Mouse (Mus musculus) midbrain, embryonic 11.5 days (tissue): ENCODE measurements around the gene Tmem255b. TPM values are rescaled to one million over a fixed set of nuclear protein-coding genes. Genes with fewer than 3 reads are reported as not detected.

Experiments used
- ATAC-seq: fragments of 200-750 bp; cut with Nextera tagmentation; 2 replicates; pipeline ENCODE4 v1.8.0; 2017; ENCODE audit warnings: moderate TSS enrichment, moderate library complexity; ENCODE audit not compliant: low FRiP score
- DNase-seq: peaks from one replicate; pipeline ENCODE4 v3.0.0; 2015; ENCODE audit warnings: low spot score; ENCODE audit errors: missing footprints
- H3K27ac ChIP-seq: fragments of 300-500 bp; sonication (generic); 2 replicates; pipeline ENCODE4 v1.5.1; 2014; ENCODE audit warnings: low read depth, low read length
- H3K27me3 ChIP-seq: fragments of 300-500 bp; sonication (generic); 2 replicates; pipeline ENCODE4 v1.6.1; 2014; ENCODE audit warnings: mild to moderate bottlenecking, low read length, moderate library complexity, mixed read lengths; ENCODE audit not compliant: control insufficient read depth, insufficient read depth
- H3K36me3 ChIP-seq: fragments of 300-500 bp; sonication (generic); 2 replicates; pipeline ENCODE4 v1.6.1; 2014; ENCODE audit warnings: mild to moderate bottlenecking, low read length, moderate library complexity, mixed read lengths; ENCODE audit not compliant: control insufficient read depth, insufficient read depth
- H3K4me1 ChIP-seq: fragments of 300-500 bp; sonication (generic); 2 replicates; pipeline ENCODE4 v1.6.1; 2014; ENCODE audit warnings: low read length; ENCODE audit not compliant: control insufficient read depth, insufficient read depth
- H3K4me2 ChIP-seq: fragments of 300-500 bp; sonication (generic); 2 replicates; pipeline ENCODE4 v1.6.1; 2014; ENCODE audit warnings: mild to moderate bottlenecking, moderate library complexity
- H3K4me3 ChIP-seq: fragments of 300-500 bp; sonication (generic); 2 replicates; pipeline ENCODE4 v1.5.1; 2014; ENCODE audit warnings: low read depth, low read length
- H3K9ac ChIP-seq: fragments of 300-500 bp; sonication (generic); 2 replicates; pipeline ENCODE4 v1.6.1; 2014; ENCODE audit warnings: low read length
- H3K9me3 ChIP-seq: fragments of 300-500 bp; sonication (generic); 2 replicates; pipeline ENCODE4 v1.6.1; 2016; ENCODE audit warnings: low read length; ENCODE audit not compliant: control insufficient read depth
- WGBS: fragments of 180-500 bp; shearing (Covaris S2); extraction: QIAGEN DNeasy Blood & Tissue Kit; methylation state at CpG from one replicate; pipeline ENCODE4 v1.1.7; 2014; 5-methylcytosine and 5-hydroxymethylcytosine counted together
- polyA plus RNA-seq: library from polyadenylated mRNA; unstranded; fragments of >200 nt; fragmentation: Nextera tagmentation; extraction: Ambion mirVana; gene quantifications from 2 replicates; pipeline ENCODE4 v1.2.1, GENCODE M21; 2014

The Tmem255b gene
- polyA plus RNA-seq, 1 experiment from 2014 or later, result 0.29 TPM

- no peaks in the 10 kb centered on the region for H3K4me1 ChIP-seq
- ATAC-seq, result no peak
- DNase-seq, result no peak
- WGBS, result 69% methylated on average over 5 of the region's 5 CpGs
- H3K4me3 ChIP-seq, result no peak overlapping the region
- H3K9me3 ChIP-seq, result no peaks in the 10 kb centered on the region
- H3K4me2 ChIP-seq, result no peak overlapping the region
- H3K27ac ChIP-seq, result no peak overlapping the region
- H3K27me3 ChIP-seq, result no peaks in the 10 kb centered on the region
- H3K9ac ChIP-seq, result no peak overlapping the region
- H3K36me3 ChIP-seq, result no peaks in the 10 kb centered on the region
Observed at GRCm38 (mm10) chr8:13512016-13512415, 77.0 kb downstream of the Tmem255b start.

GRCm38 (mm10) chr8:13512677-13513076, 77.7 kb downstream of the Tmem255b start:
- Histone ChIP-seq H3K4me1 (no peaks in the 10 kb centered on the region), H3K9ac (no peak overlapping the region), H3K27ac (no peak overlapping the region), H3K36me3 (no peaks in the 10 kb centered on the region), H3K4me2 (no peak overlapping the region), H3K4me3 (no peak overlapping the region), H3K9me3 (no peaks in the 10 kb centered on the region), H3K27me3 (no peaks in the 10 kb centered on the region)
- ATAC-seq (no peak), DNase-seq (no peak)
- 87% methylated on average over 6 of the region's 6 CpGs for WGBS

- DNase-seq (no peak), ATAC-seq (no peak)
- no peak overlapping the region for H3K27ac ChIP-seq
- no peaks in the 10 kb centered on the region for H3K36me3 ChIP-seq
- WGBS, result 85% methylated on average over 5 of the region's 5 CpGs
- no peak overlapping the region for H3K9ac ChIP-seq
- no peaks in the 10 kb centered on the region for H3K4me1 ChIP-seq
- no peak overlapping the region for H3K4me3 ChIP-seq
- H3K9me3 ChIP-seq, result no peaks in the 10 kb centered on the region
- no peaks in the 10 kb centered on the region for H3K27me3 ChIP-seq
- H3K4me2 ChIP-seq, result no peak overlapping the region
Observed at GRCm38 (mm10) chr8:13513556-13514370, 78.8 kb downstream of the Tmem255b start.

- Histone ChIP-seq H3K4me2 (no peak overlapping the region), H3K27ac (no peak overlapping the region), H3K9ac (no peak overlapping the region), H3K36me3 (no peaks in the 10 kb centered on the region), H3K4me1 (no peaks in the 10 kb centered on the region), H3K27me3 (no peaks in the 10 kb centered on the region), H3K9me3 (no peaks in the 10 kb centered on the region), H3K4me3 (no peak overlapping the region)
- whole genome bisulfite sequencing, result 85% methylated on average over 7 of the region's 7 CpGs
- DNase-seq, result no peak
- no peak for ATAC-seq
Observed at GRCm38 (mm10) chr8:13516011-13516442, 81.0 kb downstream of the Tmem255b start.

- no peak overlapping the region for H3K4me2 ChIP-seq
- no peak overlapping the region for H3K4me3 ChIP-seq
- no peak overlapping the region for H3K9ac ChIP-seq
- no peaks in the 10 kb centered on the region for H3K4me1 ChIP-seq
- no peaks in the 10 kb centered on the region for H3K9me3 ChIP-seq
- DNase-seq, result no peak
- ATAC-seq, result no peak
- no peaks in the 10 kb centered on the region for H3K36me3 ChIP-seq
- no peak overlapping the region for H3K27ac ChIP-seq
- no peaks in the 10 kb centered on the region for H3K27me3 ChIP-seq
- whole genome bisulfite sequencing, result 83% methylated on average over 5 of the region's 5 CpGs
Observed at GRCm38 (mm10) chr8:13516728-13517127, 81.7 kb downstream of the Tmem255b start.

- H3K9me3 ChIP-seq, result no peaks in the 10 kb centered on the region
- 89% methylated on average over 6 of the region's 6 CpGs for WGBS
- ATAC-seq, result no peak
Observed at GRCm38 (mm10) chr8:13517284-13517781, 82.3 kb downstream of the Tmem255b start.

More at GRCm38 (mm10) chr8:13517284-13517781, 82.3 kb downstream of the Tmem255b start:
- no peak overlapping the region for H3K4me3 ChIP-seq
- no peaks in the 10 kb centered on the region for H3K27me3 ChIP-seq
- no peak overlapping the region for H3K27ac ChIP-seq
- H3K9ac ChIP-seq, result no peak overlapping the region
- no peak overlapping the region for H3K4me2 ChIP-seq
- H3K4me1 ChIP-seq, result no peaks in the 10 kb centered on the region
- DNase-seq, result no peak
- no peaks in the 10 kb centered on the region for H3K36me3 ChIP-seq

Other genes starting within 250 kb of the Tmem255b start
- gene Grtp1, start 234.6 kb upstream of the Tmem255b start, polyA plus RNA-seq, result 20.9 and 22.0 TPM in 2 replicates
- not detected in 2 replicates for gene Adprhl1, start 181.0 kb upstream of the Tmem255b start, polyA plus RNA-seq
- 31.0 and 33.0 TPM in 2 replicates for gene Dcun1d2, start 147.1 kb upstream of the Tmem255b start, polyA plus RNA-seq
- gene Tmco3, start 147.0 kb upstream of the Tmem255b start, polyA plus RNA-seq, result 29.9 and 31.2 TPM in 2 replicates
- gene Tfdp1, start 96.4 kb upstream of the Tmem255b start, polyA plus RNA-seq, result 215 and 223 TPM in 2 replicates
- 0.14 TPM in 1 of 2 replicates, not detected in the other for gene Atp4b, start 38.4 kb upstream of the Tmem255b start, polyA plus RNA-seq
- 0.03 and 0.08 TPM in 2 replicates for gene Grk1, start 30.1 kb upstream of the Tmem255b start, polyA plus RNA-seq
- 7.8 and 8.8 TPM in 2 replicates for gene Gas6, start 59.3 kb downstream of the Tmem255b start, polyA plus RNA-seq
- gene 1700029H14Rik, start 127.3 kb downstream of the Tmem255b start, polyA plus RNA-seq, result not detected in 2 replicates
- gene Rasa3, start 242.4 kb downstream of the Tmem255b start, polyA plus RNA-seq, result 19.8 and 20.7 TPM in 2 replicates